Mouse (Mus musculus) hindbrain, embryonic 16.5 days (tissue): ENCODE data around the gene Defa26. TPM values are rescaled to one million over a fixed set of nuclear protein-coding genes. Genes with fewer than 3 reads are reported as not detected.
"Not testable (repeated sequence)": the region's sequence is repeated elsewhere in the genome, so short reads cannot be mapped to it uniquely, and the experiment has no call there.

Source experiments
- ATAC-seq: fragments of 200-750 bp; cut with Nextera tagmentation; 2 replicates; pipeline ENCODE4 v1.8.0; 2017; ENCODE audit warnings: moderate TSS enrichment, moderate library complexity
- H3K27ac ChIP-seq: fragments of 300-500 bp; sonication (generic); 2 replicates; pipeline ENCODE4 v1.5.1; 2014; ENCODE audit warnings: low read depth, mild to moderate bottlenecking, control low read depth, low read length, moderate library complexity
- H3K27me3 ChIP-seq: fragments of 300-500 bp; sonication (generic); replicated peaks from 2 replicates; pipeline ENCODE4 v1.6.1; 2014; ENCODE audit warnings: low read length; ENCODE audit not compliant: control insufficient read depth, insufficient read depth
- H3K36me3 ChIP-seq: fragments of 300-500 bp; sonication (generic); 2 replicates; pipeline ENCODE4 v1.6.1; 2014; ENCODE audit warnings: mild to moderate bottlenecking, low read length, moderate library complexity, mixed read lengths; ENCODE audit not compliant: control insufficient read depth, insufficient read depth
- H3K4me1 ChIP-seq: fragments of 300-500 bp; sonication (generic); 2 replicates; pipeline ENCODE4 v1.6.1; 2014; ENCODE audit warnings: low read depth, low read length; ENCODE audit not compliant: control insufficient read depth, insufficient read depth
- H3K4me2 ChIP-seq: fragments of 300-500 bp; sonication (generic); 2 replicates; pipeline ENCODE4 v1.6.1; 2014; ENCODE audit warnings: mild to moderate bottlenecking, low read length, control low read depth, moderate library complexity
- H3K4me3 ChIP-seq: fragments of 300-500 bp; sonication (generic); 2 replicates; pipeline ENCODE4 v1.5.1; 2014; ENCODE audit warnings: mild to moderate bottlenecking, low read length, control low read depth, moderate library complexity
- H3K9ac ChIP-seq: fragments of 300-500 bp; sonication (generic); 2 replicates; pipeline ENCODE4 v1.6.1; 2014; ENCODE audit warnings: low read depth, mild to moderate bottlenecking, control low read depth, low read length, moderate library complexity
- H3K9me3 ChIP-seq: fragments of 300-500 bp; sonication (generic); 2 replicates; pipeline ENCODE4 v1.6.1; 2014; ENCODE audit warnings: mild to moderate bottlenecking, low read length, moderate library complexity; ENCODE audit not compliant: control insufficient read depth
- WGBS: fragments of 180-500 bp; shearing (Covaris S2); extraction: QIAGEN DNeasy Blood & Tissue Kit; methylation state at CpG from one replicate; pipeline ENCODE4 v1.1.7; 2014; 5-methylcytosine and 5-hydroxymethylcytosine counted together
- polyA plus RNA-seq: library from polyadenylated mRNA; unstranded; fragments of >200 nt; fragmentation: Nextera tagmentation; extraction: Ambion mirVana; gene quantifications from 2 replicates; pipeline ENCODE4 v1.2.1, GENCODE M21; 2015

Gene Defa26
- not detected in 2 replicates for polyA plus RNA-seq

GRCm38 (mm10) chr8:21617883-21618282 lies at the start of gene Defa26:
TSS of gene Defa26 (plus strand) at chr8:21618183.
- H3K9ac ChIP-seq, H3K4me2 ChIP-seq, H3K27me3 ChIP-seq, ATAC-seq, H3K9me3 ChIP-seq, H3K36me3 ChIP-seq, H3K4me1 ChIP-seq, H3K27ac ChIP-seq, H3K4me3 ChIP-seq: not testable (repeated sequence)
- no CpG with 5 or more reads among the region's 1 CpGs for WGBS

- WGBS = no CpG with 5 or more reads among the region's 1 CpGs
- H3K9me3 ChIP-seq = not testable (repeated sequence)
Measured at GRCm38 (mm10) chr8:21582706-21583105, 35.3 kb upstream of the Defa26 start, which contains the start of gene Defa28. TSS of gene Defa28 (plus strand) at chr8:21583006.

GRCm38 (mm10) chr8:21594408-21594807 lies 23.6 kb upstream of the Defa26 start, which contains the start of gene Gm7861:
TSS of gene Gm7861 (minus strand) at chr8:21594508.
- H3K9ac ChIP-seq, ATAC-seq, H3K4me1 ChIP-seq, H3K4me2 ChIP-seq, H3K27me3 ChIP-seq, H3K4me3 ChIP-seq, H3K27ac ChIP-seq, H3K9me3 ChIP-seq, H3K36me3 ChIP-seq: not testable (repeated sequence)
- no CpG with 5 or more reads among the region's 1 CpGs for WGBS

More at GRCm38 (mm10) chr8:21582706-21583105, 35.3 kb upstream of the Defa26 start, which contains the start of gene Defa28:
- H3K4me3 ChIP-seq, H3K4me2 ChIP-seq, H3K27me3 ChIP-seq, H3K36me3 ChIP-seq, H3K9ac ChIP-seq, H3K27ac ChIP-seq, H3K4me1 ChIP-seq, ATAC-seq: not testable (repeated sequence)

GRCm38 (mm10) chr8:21655480-21655879 lies 37.5 kb downstream of the Defa26 start, which contains the start of gene Defa17:
TSS of gene Defa17 (plus strand) at chr8:21655780.
- not testable (repeated sequence) for H3K27ac ChIP-seq, H3K36me3 ChIP-seq, H3K9ac ChIP-seq, H3K4me3 ChIP-seq, ATAC-seq, H3K4me1 ChIP-seq, H3K9me3 ChIP-seq, H3K4me2 ChIP-seq, H3K27me3 ChIP-seq
- WGBS = no CpG with 5 or more reads among the region's 2 CpGs

- H3K27me3 ChIP-seq, H3K9me3 ChIP-seq, H3K36me3 ChIP-seq, H3K4me2 ChIP-seq, H3K4me3 ChIP-seq, ATAC-seq, H3K27ac ChIP-seq, H3K4me1 ChIP-seq, H3K9ac ChIP-seq: not testable (repeated sequence)
- no CpG with 5 or more reads among the region's 1 CpGs for WGBS
Measured at GRCm38 (mm10) chr8:21665497-21665896, 47.5 kb downstream of the Defa26 start, which contains the start of gene Defa34. TSS of gene Defa34 (plus strand) at chr8:21665797.

Other genes with a start within 250 kb of the Defa26 start
- gene Defa2, start 239.7 kb upstream of the Defa26 start, polyA plus RNA-seq = not detected in 2 replicates
- not detected in 2 replicates for gene Defa33, start 226.4 kb upstream of the Defa26 start, polyA plus RNA-seq
- not detected in 2 replicates for gene Defa36, start 190.8 kb upstream of the Defa26 start, polyA plus RNA-seq
- not detected in 2 replicates for gene Gm7849, start 161.6 kb upstream of the Defa26 start, polyA plus RNA-seq
- not detected in 2 replicates for gene Defa20, start 108.9 kb upstream of the Defa26 start, polyA plus RNA-seq
- gene Defa32, start 89.2 kb upstream of the Defa26 start, polyA plus RNA-seq = not detected in 2 replicates
- gene Defa37, start 52.8 kb upstream of the Defa26 start, polyA plus RNA-seq = not detected in 2 replicates
- gene Defa28, start 35.2 kb upstream of the Defa26 start, polyA plus RNA-seq = not detected in 2 replicates
- not detected in 2 replicates for gene Gm7861, start 23.7 kb upstream of the Defa26 start, polyA plus RNA-seq
- not detected in 2 replicates for gene Defa17, start 37.6 kb downstream of the Defa26 start, polyA plus RNA-seq
- gene Defa34, start 47.6 kb downstream of the Defa26 start, polyA plus RNA-seq = not detected in 2 replicates
- not detected in 2 replicates for gene AY761184, start 85.5 kb downstream of the Defa26 start, polyA plus RNA-seq
- not detected in 2 replicates for gene Defa24, start 116.3 kb downstream of the Defa26 start, polyA plus RNA-seq
- gene Defb50, start 205.4 kb downstream of the Defa26 start, polyA plus RNA-seq = not detected in 2 replicates
- not detected in 2 replicates for gene Defb2, start 221.7 kb downstream of the Defa26 start, polyA plus RNA-seq
- gene Defb10, start 240.7 kb downstream of the Defa26 start, polyA plus RNA-seq = 1.2 and 2.3 TPM in 2 replicates